Mouse (Mus musculus): ENCODE measurements around the gene Bcl9. TPM values are rescaled to one million over a fixed set of nuclear protein-coding genes. Genes with fewer than 3 reads are reported as not detected.
A peak's percentile ranks its signal among the peaks of the same experiment; 100 is the strongest.

Gene Bcl9
- total and polyA plus RNA-seq, 3 experiments: 14.3 to 22.4 (median 15.3) TPM

GRCm38 (mm10) chr3:97161773-97162172 lies 135.9 kb downstream of the Bcl9 start:
- intact Hi-C loops (cut with DNase I): no loop called here
- 60% methylated on average over 4 of the region's 4 CpGs for WGBS
- H3K36me3 ChIP-seq (ENCODE audit: control insufficient read depth, insufficient read depth, low read length): no peaks in the 10 kb centered on the region
- DNase-seq: no peak
- H3K27me3 ChIP-seq (ENCODE audit: control insufficient read depth, insufficient read depth, low read length): no peaks in the 10 kb centered on the region
- H3K9ac ChIP-seq (ENCODE audit: low read depth, low read length): no peak overlapping the region
- TF ChIP-seq EP300 (IDR thresholded peaks at IDR 0.05; ENCODE audit: insufficient read depth, low read depth, low read length) (no peak), POLR2A (IDR thresholded peaks at IDR 0.05; ENCODE audit: insufficient read depth, low read depth, low read length) (no peak), CTCF (IDR thresholded peaks at IDR 0.05) (no peak)
- H3K4me1 ChIP-seq (ENCODE audit: control insufficient read depth, insufficient read depth, low read length): no peaks in the 10 kb centered on the region
- no peaks in the 10 kb centered on the region for H3K79me2 ChIP-seq (replicated peaks; ENCODE audit: control insufficient read depth, insufficient read depth, low read length)
- no peak overlapping the region for H3K27ac ChIP-seq
- H3K4me3 ChIP-seq: no peak overlapping the region

- Histone ChIP-seq H3K4me3 (no peak overlapping the region), H3K36me3 (ENCODE audit: control insufficient read depth, insufficient read depth, low read length) (no peaks in the 10 kb centered on the region), H3K4me1 (ENCODE audit: control insufficient read depth, insufficient read depth, low read length) (no peaks in the 10 kb centered on the region), H3K79me2 (replicated peaks; ENCODE audit: control insufficient read depth, insufficient read depth, low read length) (no peaks in the 10 kb centered on the region), H3K9ac (ENCODE audit: low read depth, low read length) (no peak overlapping the region), H3K27me3 (ENCODE audit: control insufficient read depth, insufficient read depth, low read length) (no peaks in the 10 kb centered on the region), H3K27ac (no peak overlapping the region)
- intact Hi-C loops (cut with DNase I): no loop called here
- 22% methylated on average over 10 of the region's 10 CpGs for WGBS
- peak; percentile 53 to 66 for DNase-seq
- TF ChIP-seq POLR2A (IDR thresholded peaks at IDR 0.05; ENCODE audit: insufficient read depth, low read depth, low read length) (no peak), EP300 (IDR thresholded peaks at IDR 0.05; ENCODE audit: insufficient read depth, low read depth, low read length) (no peak), CTCF (IDR thresholded peaks at IDR 0.05) (no peak)
Observed at GRCm38 (mm10) chr3:97160908-97161307, 136.8 kb downstream of the Bcl9 start.

- Histone ChIP-seq H3K9ac (ENCODE audit: low read depth, low read length) (no peak overlapping the region), H3K4me1 (ENCODE audit: control insufficient read depth, insufficient read depth, low read length) (no peaks in the 10 kb centered on the region), H3K79me2 (replicated peaks; ENCODE audit: control insufficient read depth, insufficient read depth, low read length) (no peaks in the 10 kb centered on the region), H3K27me3 (ENCODE audit: control insufficient read depth, insufficient read depth, low read length) (no peaks in the 10 kb centered on the region), H3K36me3 (ENCODE audit: control insufficient read depth, insufficient read depth, low read length) (no peaks in the 10 kb centered on the region), H3K27ac (no peak overlapping the region), H3K4me3 (no peak overlapping the region)
- 86% methylated on average over 2 of the region's 2 CpGs for WGBS
- no peak for TF ChIP-seq EP300 (IDR thresholded peaks at IDR 0.05; ENCODE audit: insufficient read depth, low read depth, low read length)
- no peak for TF ChIP-seq POLR2A (IDR thresholded peaks at IDR 0.05; ENCODE audit: insufficient read depth, low read depth, low read length)
- TF ChIP-seq CTCF (IDR thresholded peaks at IDR 0.05): no peak
- intact Hi-C loops (cut with DNase I): loop anchor here (5.0 kb wide), 1 partner anchor 67 kb away; no protein-coding TSS in a partner anchor
- no peak for DNase-seq
Observed at GRCm38 (mm10) chr3:97159986-97160385, 137.7 kb downstream of the Bcl9 start.

GRCm38 (mm10) chr3:97159509-97159850 lies 138.2 kb downstream of the Bcl9 start:
- TF ChIP-seq POLR2A (IDR thresholded peaks at IDR 0.05; ENCODE audit: insufficient read depth, low read depth, low read length): no peak
- TF ChIP-seq EP300 (IDR thresholded peaks at IDR 0.05; ENCODE audit: insufficient read depth, low read depth, low read length): no peak
- no peak for TF ChIP-seq CTCF (IDR thresholded peaks at IDR 0.05)
- intact Hi-C loops (cut with DNase I): loop anchor here (5.0 kb wide), 1 partner anchor 68 kb away; no protein-coding TSS in a partner anchor
- Histone ChIP-seq H3K27ac (peak overlapping the region; percentile 89), H3K79me2 (replicated peaks; ENCODE audit: control insufficient read depth, insufficient read depth, low read length) (no peaks in the 10 kb centered on the region), H3K9ac (ENCODE audit: low read depth, low read length) (peak overlapping the region; percentile 91), H3K4me3 (peak overlapping the region; percentile 90), H3K4me1 (ENCODE audit: control insufficient read depth, insufficient read depth, low read length) (no peaks in the 10 kb centered on the region), H3K36me3 (ENCODE audit: control insufficient read depth, insufficient read depth, low read length) (no peaks in the 10 kb centered on the region), H3K27me3 (ENCODE audit: control insufficient read depth, insufficient read depth, low read length) (no peaks in the 10 kb centered on the region)
- no peak for DNase-seq
- WGBS: 30% methylated on average over 6 of the region's 6 CpGs

- WGBS: under 1% methylated on average over 54 of the region's 54 CpGs
- peak; percentile 93 for DNase-seq
- Histone ChIP-seq H3K79me2 (replicated peaks; ENCODE audit: control insufficient read depth, insufficient read depth, low read length) (no peaks in the 10 kb centered on the region), H3K36me3 (ENCODE audit: control insufficient read depth, insufficient read depth, low read length) (no peaks in the 10 kb centered on the region), H3K4me3 (peak within 1 kb of the TSS; percentile 90), H3K4me1 (ENCODE audit: control insufficient read depth, insufficient read depth, low read length) (no peaks in the 10 kb centered on the region), H3K27ac (peak within 1 kb of the TSS; percentile 89), H3K27me3 (ENCODE audit: control insufficient read depth, insufficient read depth, low read length) (no peaks in the 10 kb centered on the region), H3K9ac (ENCODE audit: low read depth, low read length) (peak within 1 kb of the TSS; percentile 91)
- intact Hi-C loops (cut with DNase I): loop anchor here (5.0 kb wide), 1 partner anchor 68 kb away; no protein-coding TSS in a partner anchor
- TF ChIP-seq POLR2A (IDR thresholded peaks at IDR 0.05; ENCODE audit: insufficient read depth, low read depth, low read length) (peak; percentile 52), EP300 (IDR thresholded peaks at IDR 0.05; ENCODE audit: insufficient read depth, low read depth, low read length) (peak; percentile 42; the same call in 1 of the 2 replicates), CTCF (IDR thresholded peaks at IDR 0.05) (no peak)
Observed at GRCm38 (mm10) chr3:97158611-97159508, 138.9 kb downstream of the Bcl9 start, which contains the start of gene Acp6. Gene Acp6 (plus strand): TSS chr3:97158777.

Measured in heart, adult 2 months (tissue).